Mouse (Mus musculus): Measurements from ENCODE around the gene Gapvd1. TPM values are rescaled to one million over a fixed set of nuclear protein-coding genes. Genes with fewer than 3 reads are reported as not detected.
A peak's percentile ranks its signal among the peaks of the same experiment; 100 is the strongest.
"Not testable (repeated sequence)": the region's sequence is repeated elsewhere in the genome, so short reads cannot be mapped to it uniquely, and the experiment has no call there.

Gapvd1 gene
- total and polyA plus RNA-seq, 2 experiments from 2014 or later = 94.1 to 108 TPM

- Histone ChIP-seq H3K9me3 (ENCODE audit: low read length) (no peaks in the 10 kb centered on the region), H3K27ac (ENCODE audit: low read depth, low read length) (no peak overlapping the region), H3K4me1 (ENCODE audit: insufficient read depth) (peaks cover 13% of the 10 kb centered on the region; the same call in 1 of the 2 replicates), H3K27me3 (ENCODE audit: insufficient read depth, low read length) (no peaks in the 10 kb centered on the region), H3K9ac (no peak overlapping the region; the same call in 1 of the 2 replicates), H3K36me3 (ENCODE audit: insufficient read depth) (0 out of 2 replicates have a peak, but pooled peaks cover 10% of the 10 kb centered on the region), H3K4me3 (ENCODE audit: low read depth, low read length) (no peak overlapping the region), H3K4me2 (ENCODE audit: low read depth) (peak overlapping the region; percentile 93; the same call in 1 of the 2 replicates)
- no peak for TF ChIP-seq CTCF (IDR thresholded peaks at IDR 0.05; ENCODE audit: low read depth)
- 88% methylated on average over 7 of the region's 7 CpGs for WGBS
- no peak for ATAC-seq
- DNase-seq = no peak
These were observed 45.3 kb upstream of the Gapvd1 start for GRCm38 (mm10) chr2:34800371-34800770.

DNA sequence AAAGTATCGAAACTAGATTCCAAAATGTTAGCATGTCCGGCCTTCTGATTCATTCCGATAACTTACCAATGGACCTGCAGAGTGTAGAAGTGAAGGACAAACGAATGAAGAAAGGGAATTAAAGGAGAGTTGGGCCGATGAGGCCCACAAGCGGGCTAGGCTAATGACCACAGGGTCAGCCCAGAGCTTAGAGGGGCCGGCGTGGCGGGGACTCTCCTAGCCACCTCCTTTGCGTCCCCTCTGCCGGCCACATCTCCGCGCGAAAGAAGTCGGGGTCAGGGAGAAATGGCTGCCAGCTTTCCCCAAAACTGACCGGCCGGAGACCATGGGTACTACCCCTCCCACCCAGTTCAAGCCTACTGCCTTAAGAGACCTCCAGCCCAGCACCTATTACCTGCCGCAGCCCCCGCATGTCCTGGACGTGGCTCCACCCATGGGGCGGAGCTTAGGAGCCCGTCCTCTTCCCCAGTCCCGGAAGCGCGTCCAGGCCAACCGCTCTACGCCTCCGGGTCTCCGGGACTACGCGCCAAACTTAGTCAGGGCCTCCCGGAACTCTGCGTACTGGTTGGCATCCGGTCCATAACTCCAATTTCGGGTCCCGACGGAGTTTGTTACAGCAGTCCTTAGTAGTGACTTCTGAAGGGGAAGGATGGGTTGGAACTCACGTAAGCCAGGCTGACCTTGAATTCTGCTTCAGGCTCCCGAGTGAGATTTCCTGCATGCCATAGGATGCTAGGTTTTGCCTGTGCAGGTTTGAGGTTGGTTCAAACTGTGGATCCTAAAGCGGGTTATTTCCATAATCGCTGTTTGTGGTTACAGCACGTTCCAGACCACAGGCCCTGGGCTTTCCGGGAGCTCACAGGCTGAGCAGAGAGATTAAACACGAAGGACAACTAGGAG, 44.6 kb upstream of the Gapvd1 start, which contains the start of gene Rabepk:
Gene Rabepk (minus strand): TSS at position 556 of the 900 bp plus-strand sequence.
- peaks cover 13% of the 10 kb centered on the region; the same call in 1 of the 2 replicates for H3K4me1 ChIP-seq (ENCODE audit: insufficient read depth)
- H3K36me3 ChIP-seq (ENCODE audit: insufficient read depth) = 0 out of 2 replicates have a peak, but pooled peaks cover 16% of the 10 kb centered on the region
- peak within 1 kb of the TSS; percentile 93 for H3K4me2 ChIP-seq (ENCODE audit: low read depth)
- peak within 1 kb of the TSS; percentile 54 for H3K9ac ChIP-seq
- no peak for TF ChIP-seq CTCF (IDR thresholded peaks at IDR 0.05; ENCODE audit: low read depth)
- DNase-seq (peak; percentile 77), ATAC-seq (peak; percentile 38; the same call in 1 of the 2 replicates)
- no peaks in the 10 kb centered on the region for H3K9me3 ChIP-seq (ENCODE audit: low read length)
- 5% methylated on average over 44 of the region's 44 CpGs for WGBS
- H3K27me3 ChIP-seq (ENCODE audit: insufficient read depth, low read length) = no peaks in the 10 kb centered on the region
- H3K27ac ChIP-seq (ENCODE audit: low read depth, low read length) = no peak within 1 kb of the TSS
- peak within 1 kb of the TSS; percentile 48 for H3K4me3 ChIP-seq (ENCODE audit: low read depth, low read length)

- Histone ChIP-seq H3K4me1 (ENCODE audit: insufficient read depth) (0 out of 2 replicates have a peak, but pooled peaks cover 4% of the 10 kb centered on the region), H3K4me3 (ENCODE audit: low read depth, low read length) (no peak overlapping the region), H3K9ac (no peak overlapping the region), H3K27me3 (ENCODE audit: insufficient read depth, low read length) (no peaks in the 10 kb centered on the region), H3K9me3 (ENCODE audit: low read length) (no peaks in the 10 kb centered on the region), H3K4me2 (ENCODE audit: low read depth) (no peak overlapping the region), H3K27ac (ENCODE audit: low read depth, low read length) (no peak overlapping the region), H3K36me3 (ENCODE audit: insufficient read depth) (peaks cover 12% of the 10 kb centered on the region; the same call in 1 of the 2 replicates)
- no peak for DNase-seq
- no peak for ATAC-seq
- WGBS = 92% methylated on average over 7 of the region's 7 CpGs
- no peak for TF ChIP-seq CTCF (IDR thresholded peaks at IDR 0.05; ENCODE audit: low read depth)
These were observed 40.4 kb upstream of the Gapvd1 start for GRCm38 (mm10) chr2:34795426-34795825.

DNA sequence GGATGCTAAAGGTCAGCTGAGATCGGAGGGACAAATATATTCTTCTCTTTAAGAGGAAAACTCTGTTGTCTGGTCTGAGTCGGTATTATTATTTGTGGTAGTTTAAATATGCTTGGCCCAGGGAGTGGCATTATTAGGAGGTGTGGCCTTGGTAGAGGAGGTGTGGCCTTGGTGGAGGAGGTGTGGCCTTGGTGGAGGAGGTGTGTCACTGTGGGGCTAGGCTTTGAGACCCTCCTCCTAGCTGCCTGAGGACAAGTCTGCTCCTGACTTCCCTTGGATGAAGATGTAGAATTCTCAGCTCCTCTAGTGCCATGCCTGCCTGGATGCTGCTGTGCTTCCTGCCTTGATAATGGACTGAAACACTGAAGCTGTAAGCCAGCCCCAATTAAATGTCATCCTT, 39.5 kb upstream of the Gapvd1 start:
- Histone ChIP-seq H3K9ac (no peak overlapping the region), H3K36me3 (ENCODE audit: insufficient read depth) (peaks cover 12% of the 10 kb centered on the region; the same call in 1 of the 2 replicates), H3K27ac (ENCODE audit: low read depth, low read length) (no peak overlapping the region), H3K4me3 (ENCODE audit: low read depth, low read length) (no peak overlapping the region), H3K4me2 (ENCODE audit: low read depth) (no peak overlapping the region), H3K9me3 (ENCODE audit: low read length) (no peaks in the 10 kb centered on the region), H3K27me3 (ENCODE audit: insufficient read depth, low read length) (no peaks in the 10 kb centered on the region), H3K4me1 (ENCODE audit: insufficient read depth) (0 out of 2 replicates have a peak, but pooled peaks cover 4% of the 10 kb centered on the region)
- ATAC-seq (no peak), DNase-seq (no peak)
- TF ChIP-seq CTCF (IDR thresholded peaks at IDR 0.05; ENCODE audit: low read depth) = no peak
- 95% methylated on average over 2 of the region's 2 CpGs for WGBS

DNA sequence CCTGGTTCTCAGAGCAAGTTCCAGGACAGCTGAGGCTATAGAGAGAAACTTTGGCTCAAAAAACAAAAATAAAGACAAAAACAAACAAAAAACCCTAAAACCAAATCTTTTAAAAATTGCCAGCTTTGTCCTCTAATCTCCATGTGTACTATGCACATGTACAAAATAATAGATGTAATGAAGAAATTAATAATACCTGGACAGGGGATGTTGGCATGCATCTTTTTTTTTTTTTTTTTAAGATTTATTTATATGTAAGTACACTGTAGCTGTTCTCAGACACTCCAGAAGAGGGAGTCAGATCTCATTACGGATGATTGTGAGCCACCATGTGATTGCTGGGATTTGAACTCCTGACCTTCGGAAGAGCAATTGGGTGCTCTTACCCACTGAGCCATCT, 37.5 kb upstream of the Gapvd1 start:
- H3K27me3 ChIP-seq (ENCODE audit: insufficient read depth, low read length); H3K9me3 ChIP-seq (ENCODE audit: low read length); H3K4me1 ChIP-seq (ENCODE audit: insufficient read depth); H3K27ac ChIP-seq (ENCODE audit: low read depth, low read length); H3K4me2 ChIP-seq (ENCODE audit: low read depth); H3K4me3 ChIP-seq (ENCODE audit: low read depth, low read length); ATAC-seq; DNase-seq; H3K9ac ChIP-seq: not testable (repeated sequence)
- H3K36me3 ChIP-seq (ENCODE audit: insufficient read depth) = peaks cover 14% of the 10 kb centered on the region
- WGBS = 96% methylated on average over 2 of the region's 2 CpGs
- TF ChIP-seq CTCF (IDR thresholded peaks at IDR 0.05; ENCODE audit: low read depth) = 0 out of 2 replicates have a peak, but pooled peaks have one; percentile 2

- H3K4me1 ChIP-seq (ENCODE audit: insufficient read depth) = no peaks in the 10 kb centered on the region
- no peak overlapping the region for H3K4me2 ChIP-seq (ENCODE audit: low read depth)
- H3K9ac ChIP-seq = no peak overlapping the region
- DNase-seq (no peak), ATAC-seq (no peak)
- no peak overlapping the region for H3K4me3 ChIP-seq (ENCODE audit: low read depth, low read length)
- no peaks in the 10 kb centered on the region for H3K27me3 ChIP-seq (ENCODE audit: insufficient read depth, low read length)
- no peaks in the 10 kb centered on the region for H3K9me3 ChIP-seq (ENCODE audit: low read length)
- WGBS = 97% methylated on average over 8 of the region's 8 CpGs
- no peak for TF ChIP-seq CTCF (IDR thresholded peaks at IDR 0.05; ENCODE audit: low read depth)
- H3K27ac ChIP-seq (ENCODE audit: low read depth, low read length) = no peak overlapping the region
- peaks cover 13% of the 10 kb centered on the region for H3K36me3 ChIP-seq (ENCODE audit: insufficient read depth)
These were observed 35.2 kb upstream of the Gapvd1 start for GRCm38 (mm10) chr2:34790282-34790681.

DNA sequence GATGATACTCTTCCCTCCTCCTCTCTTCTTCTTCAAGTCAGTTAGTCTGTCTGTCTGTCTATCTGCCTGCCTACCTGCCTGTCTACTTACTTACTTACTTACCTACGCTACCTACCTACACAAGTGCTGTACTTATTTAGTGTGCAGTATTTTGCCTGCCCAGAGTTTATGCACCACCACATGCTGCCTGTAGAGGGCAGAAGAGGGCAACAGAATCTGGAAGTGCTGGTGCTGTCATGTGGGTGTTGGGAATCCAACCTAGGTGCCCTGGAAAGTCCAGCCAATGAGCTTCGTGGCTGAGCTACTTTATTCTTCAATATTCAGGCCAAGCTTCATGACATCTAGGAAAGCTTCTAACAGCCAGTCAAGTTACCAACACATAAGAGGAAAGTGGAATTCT, 29.1 kb upstream of the Gapvd1 start:
- H3K4me2 ChIP-seq (ENCODE audit: low read depth) = no peak overlapping the region
- peak; percentile 76 for TF ChIP-seq CTCF (IDR thresholded peaks at IDR 0.05; ENCODE audit: low read depth)
- no peaks in the 10 kb centered on the region for H3K4me1 ChIP-seq (ENCODE audit: insufficient read depth)
- WGBS = 72% methylated on average over 2 of the region's 2 CpGs
- no peak overlapping the region for H3K9ac ChIP-seq
- no peaks in the 10 kb centered on the region for H3K27me3 ChIP-seq (ENCODE audit: insufficient read depth, low read length)
- no peaks in the 10 kb centered on the region for H3K9me3 ChIP-seq (ENCODE audit: low read length)
- no peak overlapping the region for H3K4me3 ChIP-seq (ENCODE audit: low read depth, low read length)
- H3K36me3 ChIP-seq (ENCODE audit: insufficient read depth) = peaks cover 49% of the 10 kb centered on the region
- no peak for ATAC-seq
- H3K27ac ChIP-seq (ENCODE audit: low read depth, low read length) = no peak overlapping the region
- DNase-seq = peak; percentile 30
